Mouse (Mus musculus): ENCODE data around the gene Olfr373. TPM values are rescaled to one million over a fixed set of nuclear protein-coding genes. Genes with fewer than 3 reads are reported as not detected.
"Not testable (repeated sequence)": the region's sequence is repeated elsewhere in the genome, so short reads cannot be mapped to it uniquely, and the experiment has no call there.

Gene Olfr373
- total RNA-seq (2017) = not detected in 3 replicates

GRCm38 (mm10) chr8:72082877-72083276 is at the start of gene Olfr373:
TSS of gene Olfr373 (plus strand) at chr8:72083177.
- ATAC-seq (replicated peaks; ENCODE audit: insufficient number of reproducible peaks, low FRiP score, low TSS enrichment, poor library complexity, severe bottlenecking) = not testable (repeated sequence)

DNA sequence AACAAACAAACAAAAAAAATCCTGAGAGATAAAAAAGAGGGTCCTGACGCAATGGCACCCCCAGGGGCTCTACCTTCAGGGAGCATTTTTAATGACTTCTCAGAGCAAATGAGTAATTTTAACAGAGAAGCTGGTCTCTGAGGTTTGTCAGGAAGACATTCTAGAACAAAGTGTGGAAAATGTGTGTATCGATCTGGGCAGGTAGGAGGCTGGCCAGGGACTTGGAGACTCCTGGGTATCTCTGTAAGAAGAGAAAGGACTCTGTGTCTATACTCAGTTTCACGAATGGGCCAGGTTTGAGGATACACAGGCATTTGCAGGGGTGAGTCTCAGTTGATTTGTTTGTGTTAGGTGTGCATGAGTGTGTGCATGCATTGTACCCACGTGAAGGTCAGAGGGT is 42.1 kb upstream of the Olfr373 start, which contains the start of gene Olfr372:
Gene Olfr372 (plus strand): TSS at position 301 of the 400 bp plus-strand sequence.
- not testable (repeated sequence) for ATAC-seq (replicated peaks; ENCODE audit: insufficient number of reproducible peaks, low FRiP score, low TSS enrichment, poor library complexity, severe bottlenecking)

- no peak for ATAC-seq (replicated peaks; ENCODE audit: insufficient number of reproducible peaks, low FRiP score, low TSS enrichment, poor library complexity, severe bottlenecking)
Observed at GRCm38 (mm10) chr8:72042493-72042892, 40.5 kb upstream of the Olfr373 start.

GRCm38 (mm10) chr8:72054633-72055032 is 28.3 kb upstream of the Olfr373 start:
- not testable (repeated sequence) for ATAC-seq (replicated peaks; ENCODE audit: insufficient number of reproducible peaks, low FRiP score, low TSS enrichment, poor library complexity, severe bottlenecking)

DNA sequence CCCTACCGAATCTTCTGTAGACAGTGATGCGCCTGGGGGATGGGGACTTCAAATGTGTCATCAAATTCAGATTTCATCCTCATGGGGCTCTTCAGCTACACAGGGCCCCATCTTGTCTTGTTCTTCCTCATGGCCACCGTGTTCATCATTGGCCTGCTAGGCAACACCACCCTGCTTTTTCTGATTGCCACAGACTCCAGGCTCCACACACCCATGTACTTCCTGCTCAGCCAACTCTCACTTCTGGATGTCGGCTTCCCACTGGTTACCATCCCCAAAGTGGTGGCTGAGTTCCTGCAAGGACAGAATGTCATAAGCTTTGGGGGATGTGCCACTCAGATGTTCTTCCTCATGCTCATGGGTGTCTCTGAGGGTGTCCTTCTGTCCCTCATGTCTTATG is 25.3 kb upstream of the Olfr373 start:
- ATAC-seq (replicated peaks; ENCODE audit: insufficient number of reproducible peaks, low FRiP score, low TSS enrichment, poor library complexity, severe bottlenecking) = peak; percentile 78

DNA sequence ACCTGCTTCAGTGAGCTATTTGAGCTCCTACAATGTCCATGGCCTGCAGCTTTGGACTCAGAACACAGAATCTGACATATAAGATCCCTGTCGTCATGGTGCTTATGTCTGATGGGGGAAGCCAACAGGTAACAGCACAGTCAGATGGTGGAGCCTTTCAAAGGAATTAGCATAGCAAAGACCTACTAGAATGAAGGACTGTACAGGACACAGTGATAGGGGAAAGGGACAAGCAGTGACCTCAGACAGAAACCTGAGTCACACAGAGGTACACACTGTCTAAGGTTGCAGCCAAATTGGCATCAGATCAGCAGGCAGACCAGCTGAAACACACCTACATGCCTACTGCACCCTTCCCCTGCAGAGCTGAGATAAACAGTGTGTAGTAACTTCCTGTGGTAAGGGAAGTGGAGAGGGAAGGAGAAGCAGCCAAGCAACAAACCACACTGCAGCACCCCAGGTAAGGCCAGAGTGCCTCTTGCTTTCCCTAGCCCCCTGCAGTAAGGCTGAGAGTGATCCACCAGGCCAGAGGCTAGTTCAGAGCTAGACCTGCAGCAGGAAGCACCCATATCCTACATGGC is 16.1 kb upstream of the Olfr373 start:
- peak; percentile 66 for ATAC-seq (replicated peaks; ENCODE audit: insufficient number of reproducible peaks, low FRiP score, low TSS enrichment, poor library complexity, severe bottlenecking)

DNA sequence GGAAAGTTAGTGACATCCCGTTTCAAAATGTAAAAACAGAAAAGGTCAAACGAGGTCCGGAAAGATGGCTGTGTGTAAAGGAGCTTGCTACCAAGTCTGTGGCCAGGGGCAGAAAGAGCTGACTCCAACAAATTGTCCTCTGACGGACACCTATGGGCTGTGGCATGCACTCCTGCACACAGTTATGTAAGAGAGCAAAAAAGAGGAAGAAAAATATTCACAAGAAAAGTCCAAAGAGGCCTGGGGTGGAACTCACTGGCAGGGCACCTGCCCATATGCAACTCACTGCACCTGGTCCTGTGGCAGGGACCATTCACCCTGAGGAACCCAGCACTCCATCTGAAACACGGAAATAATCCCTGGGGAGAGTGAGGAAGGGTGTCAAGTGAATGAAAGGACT is 1.8 kb downstream of the Olfr373 start:
- no peak; the same call in 1 of the 2 replicates for ATAC-seq (replicated peaks; ENCODE audit: insufficient number of reproducible peaks, low FRiP score, low TSS enrichment, poor library complexity, severe bottlenecking)

- ATAC-seq (replicated peaks; ENCODE audit: insufficient number of reproducible peaks, low FRiP score, low TSS enrichment, poor library complexity, severe bottlenecking) = not testable (repeated sequence)
Observed at GRCm38 (mm10) chr8:72087611-72088010, 4.6 kb downstream of the Olfr373 start.

- not testable (repeated sequence) for ATAC-seq (replicated peaks; ENCODE audit: insufficient number of reproducible peaks, low FRiP score, low TSS enrichment, poor library complexity, severe bottlenecking)
Observed at GRCm38 (mm10) chr8:72096721-72097120, 13.7 kb downstream of the Olfr373 start.

DNA sequence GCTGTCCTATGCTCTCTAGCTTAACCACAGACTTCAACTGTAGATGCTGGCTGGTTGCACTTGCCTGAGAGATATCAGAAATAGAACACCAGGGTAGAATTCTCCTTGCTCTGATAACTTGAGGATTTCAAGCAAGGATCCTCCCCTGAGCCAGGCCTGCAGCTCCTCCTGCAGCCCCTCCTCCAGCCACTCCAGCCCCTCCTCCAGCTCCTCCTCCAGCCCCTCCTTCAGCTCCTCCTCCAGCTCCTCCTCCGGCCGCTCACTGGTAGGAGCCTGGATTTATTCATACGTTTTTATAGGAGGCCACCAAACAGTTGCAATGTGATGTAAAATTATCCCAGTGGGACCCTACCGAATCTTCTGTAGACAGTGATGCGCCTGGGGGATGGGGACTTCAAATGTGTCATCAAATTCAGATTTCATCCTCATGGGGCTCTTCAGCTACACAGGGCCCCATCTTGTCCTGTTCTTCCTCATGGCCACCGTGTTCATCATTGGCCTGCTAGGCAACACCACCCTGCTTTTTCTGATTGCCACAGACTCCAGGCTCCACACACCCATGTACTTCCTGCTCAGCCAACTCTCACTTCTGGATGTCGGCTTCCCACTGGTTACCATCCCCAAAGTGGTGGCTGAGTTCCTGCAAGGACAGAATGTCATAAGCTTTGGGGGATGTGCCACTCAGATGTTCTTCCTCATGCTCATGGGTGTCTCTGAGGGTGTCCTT is 16.6 kb downstream of the Olfr373 start:
- ATAC-seq (replicated peaks; ENCODE audit: insufficient number of reproducible peaks, low FRiP score, low TSS enrichment, poor library complexity, severe bottlenecking) = peak; percentile 81

- 0 out of 2 replicates have a peak, but pooled peaks have one; percentile 55 for ATAC-seq (replicated peaks; ENCODE audit: insufficient number of reproducible peaks, low FRiP score, low TSS enrichment, poor library complexity, severe bottlenecking)
Observed at GRCm38 (mm10) chr8:72105165-72105564, 22.2 kb downstream of the Olfr373 start.

DNA sequence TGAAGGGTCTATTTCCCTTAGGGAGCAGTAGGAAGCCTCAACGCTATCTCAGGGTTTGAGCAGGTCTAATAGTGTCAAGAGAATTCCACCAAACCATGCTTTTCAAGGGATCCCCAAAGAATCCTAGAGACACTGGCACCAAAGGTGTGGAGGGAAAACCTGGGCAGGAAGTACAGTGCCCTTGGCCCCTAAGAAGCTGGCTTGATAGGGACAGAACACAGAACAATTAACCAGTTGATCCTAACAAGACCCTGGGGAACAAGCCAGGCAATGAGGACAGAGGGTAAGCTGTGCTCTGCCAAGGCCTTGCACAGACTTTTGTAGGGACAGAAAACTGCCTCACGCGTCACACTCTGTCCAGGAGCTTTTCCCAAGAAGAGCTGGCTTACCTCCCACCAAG is 23.8 kb downstream of the Olfr373 start, which contains the start of gene Olfr374:
Gene Olfr374 (plus strand): TSS at position 301 of the 400 bp plus-strand sequence.
- ATAC-seq (replicated peaks; ENCODE audit: insufficient number of reproducible peaks, low FRiP score, low TSS enrichment, poor library complexity, severe bottlenecking) = no peak

DNA sequence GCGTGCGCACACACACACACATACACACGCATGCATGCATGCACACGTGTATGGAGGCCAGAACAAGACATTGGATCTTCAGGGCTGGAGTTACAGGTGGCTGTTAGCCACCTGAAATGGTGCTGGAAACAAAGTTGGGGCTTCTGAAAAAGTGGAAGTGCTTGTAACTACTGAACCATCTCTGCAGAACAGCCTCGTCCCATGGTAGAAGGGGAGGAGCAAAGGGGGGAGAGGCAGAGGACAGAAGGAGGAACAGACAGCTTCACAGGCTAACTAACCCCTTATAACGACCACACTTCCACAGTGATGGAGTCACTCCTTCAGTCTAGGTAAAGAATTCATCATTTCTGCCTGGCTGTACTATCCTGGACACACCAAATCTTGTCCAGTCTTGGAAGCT is 27.9 kb downstream of the Olfr373 start:
- ATAC-seq (replicated peaks; ENCODE audit: insufficient number of reproducible peaks, low FRiP score, low TSS enrichment, poor library complexity, severe bottlenecking) = peak; percentile 50; the same call in 1 of the 2 replicates

- ATAC-seq (replicated peaks; ENCODE audit: insufficient number of reproducible peaks, low FRiP score, low TSS enrichment, poor library complexity, severe bottlenecking) = no peak
Observed at GRCm38 (mm10) chr8:72112486-72112885, 29.5 kb downstream of the Olfr373 start.

GRCm38 (mm10) chr8:72115202-72115601 is 32.2 kb downstream of the Olfr373 start:
- no peak for ATAC-seq (replicated peaks; ENCODE audit: insufficient number of reproducible peaks, low FRiP score, low TSS enrichment, poor library complexity, severe bottlenecking)

DNA sequence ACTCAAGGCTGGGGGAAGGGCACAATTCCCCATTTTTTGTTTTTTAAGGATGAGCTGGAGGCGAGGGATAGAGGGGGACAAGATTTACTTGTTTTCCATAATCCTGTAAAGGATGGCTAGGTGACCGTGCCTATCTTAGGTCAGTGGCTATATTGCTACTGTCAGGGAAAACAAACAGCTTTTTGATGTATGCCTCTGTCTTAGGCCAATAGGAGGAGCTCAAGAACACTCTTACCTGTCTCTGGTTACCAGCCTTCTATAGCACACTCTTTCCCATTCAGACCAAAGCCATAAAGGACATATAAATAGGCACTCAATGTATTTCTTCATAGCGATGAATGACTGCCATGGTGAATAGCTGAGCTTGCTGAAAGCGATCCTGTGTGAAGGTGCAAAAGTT is 35.6 kb downstream of the Olfr373 start:
- no peak for ATAC-seq (replicated peaks; ENCODE audit: insufficient number of reproducible peaks, low FRiP score, low TSS enrichment, poor library complexity, severe bottlenecking)

DNA sequence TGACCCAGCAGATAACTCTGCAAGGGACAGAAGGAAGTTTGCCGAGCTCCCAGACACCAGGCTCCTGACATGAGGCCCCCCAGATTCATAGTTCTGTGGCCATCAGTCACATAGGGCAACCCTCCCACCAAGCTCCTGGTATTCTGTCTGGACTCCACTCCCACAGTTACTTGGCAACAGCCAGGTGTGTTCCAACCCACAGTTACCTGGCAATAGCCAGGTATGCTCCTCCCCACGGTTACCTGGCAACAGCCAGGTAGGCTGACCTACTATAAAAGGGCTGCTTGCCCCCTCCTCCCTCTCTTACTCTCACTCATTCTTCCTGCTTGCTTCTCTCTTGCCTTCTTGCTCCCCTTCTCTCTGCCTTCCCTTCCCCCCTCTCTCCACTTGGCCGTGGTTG is 38.5 kb downstream of the Olfr373 start:
- ATAC-seq (replicated peaks; ENCODE audit: insufficient number of reproducible peaks, low FRiP score, low TSS enrichment, poor library complexity, severe bottlenecking) = not testable (repeated sequence)

- no peak for ATAC-seq (replicated peaks; ENCODE audit: insufficient number of reproducible peaks, low FRiP score, low TSS enrichment, poor library complexity, severe bottlenecking)
Observed at GRCm38 (mm10) chr8:72121997-72122396, 39.0 kb downstream of the Olfr373 start.

GRCm38 (mm10) chr8:72127834-72128233 is 44.9 kb downstream of the Olfr373 start:
- no peak for ATAC-seq (replicated peaks; ENCODE audit: insufficient number of reproducible peaks, low FRiP score, low TSS enrichment, poor library complexity, severe bottlenecking)

GRCm38 (mm10) chr8:72131251-72131650 is 48.3 kb downstream of the Olfr373 start:
- ATAC-seq (replicated peaks; ENCODE audit: insufficient number of reproducible peaks, low FRiP score, low TSS enrichment, poor library complexity, severe bottlenecking) = no peak

Measured in monocyte, adult 5-6 weeks (primary cell).